Mouse (Mus musculus): ENCODE results near the gene Cox18. TPM values are rescaled to one million over a fixed set of nuclear protein-coding genes. Genes with fewer than 3 reads are reported as not detected.

The Cox18 gene
- polyA plus RNA-seq, 1 experiment from 2014 or later: 31.4 TPM

- no peak for ATAC-seq
- ChIA-PET CTCF (no interaction called here), POLR2A (no interaction called here)
- DNase-seq (ENCODE audit: low read depth, low spot score): no peak
- in situ Hi-C loops (cut with MboI; ENCODE audit: low pct_unique_long_range_greater_than_20kb): no loop called here
- no peaks in the 10 kb centered on the region for H3K27me3 ChIP-seq
- TF ChIP-seq CTCF (IDR thresholded peaks at IDR 0.05): no peak
Observed at GRCm38 (mm10) chr5:90179094-90179493, 44.7 kb downstream of the Cox18 start.

GRCm38 (mm10) chr5:90178116-90178515 lies 45.7 kb downstream of the Cox18 start:
- ATAC-seq: no peak
- POLR2A ChIA-PET: no interaction called here
- H3K27me3 ChIP-seq: no peaks in the 10 kb centered on the region
- in situ Hi-C loops (cut with MboI; ENCODE audit: low pct_unique_long_range_greater_than_20kb): no loop called here
- TF ChIP-seq CTCF (IDR thresholded peaks at IDR 0.05): no peak
- DNase-seq (ENCODE audit: low read depth, low spot score): no peak
- CTCF ChIA-PET: interaction anchor here (0.9 kb wide), 1 partner anchor 24 kb away, joined by 3 read pairs; no protein-coding TSS in a partner anchor

Other genes starting within 250 kb of the Cox18 start
- gene Ankrd17, start 142.6 kb upstream of the Cox18 start, polyA plus RNA-seq (2021): 79.5 TPM
- 1.8 TPM for gene Gm9958, start 143.2 kb upstream of the Cox18 start, polyA plus RNA-seq (2021)
- gene Alb, start 236.9 kb upstream of the Cox18 start, polyA plus RNA-seq (2021): not detected